Mouse (Mus musculus): ENCODE results near the gene Wdr75. TPM values are rescaled to one million over a fixed set of nuclear protein-coding genes. Genes with fewer than 3 reads are reported as not detected.

Wdr75 gene
- polyA plus RNA-seq (2015; fragmentation: Nextera tagmentation; extraction: Ambion mirVana), result 19.0 and 35.0 TPM in 2 replicates

GRCm38 (mm10) chr1:45794969-45795908, at the start of gene Wdr75:
Wdr75 (plus strand) TSS chr1:45795166.

Other genes starting within 250 kb of the Wdr75 start
- not detected in 2 replicates for gene Gm5269, start 95.1 kb downstream of the Wdr75 start, polyA plus RNA-seq (2015; fragmentation: Nextera tagmentation; extraction: Ambion mirVana)
- 66.5 and 84.7 TPM in 2 replicates for gene Slc40a1, start 131.4 kb downstream of the Wdr75 start, polyA plus RNA-seq (2015; fragmentation: Nextera tagmentation; extraction: Ambion mirVana)

Measured in adrenal gland, postnatal 0 days (tissue).